Mouse (Mus musculus): ENCODE measurements around the gene Prtg. TPM values are rescaled to one million over a fixed set of nuclear protein-coding genes. Genes with fewer than 3 reads are reported as not detected.

Gene Prtg
- polyA plus RNA-seq (2014; fragmentation: Illumina TruSeq; extraction: RNeasy Lipid Tissue Mini Kit (QIAGEN cat#74804); ENCODE audit: low read depth, low replicate concordance) = 0.38 TPM

GRCm38 (mm10) chr9:72806731-72807419 is at the start of gene Prtg:
Gene Prtg (plus strand): TSS chr9:72806874.

GRCm38 (mm10) chr9:72925021-72925934 is 118.6 kb downstream of the Prtg start, which contains the start of gene Pygo1:
Gene Pygo1 (plus strand): TSS chr9:72925645.

GRCm38 (mm10) chr9:72958521-72959450 is 152.1 kb downstream of the Prtg start, which contains the start of the genes Dyx1c1 and Gm44503:
Gene Dyx1c1 (plus strand): TSS chr9:72958785.
Gene Gm44503 (plus strand): TSS chr9:72958852.

Other genes with a start within 250 kb of the Prtg start
- gene Nedd4, start 144.5 kb upstream of the Prtg start, polyA plus RNA-seq (2014; fragmentation: Illumina TruSeq; extraction: RNeasy Lipid Tissue Mini Kit (QIAGEN cat#74804); ENCODE audit: low read depth, low replicate concordance) = 81.2 TPM
- 1.5 TPM for gene Pygo1, start 118.8 kb downstream of the Prtg start, polyA plus RNA-seq (2014; fragmentation: Illumina TruSeq; extraction: RNeasy Lipid Tissue Mini Kit (QIAGEN cat#74804); ENCODE audit: low read depth, low replicate concordance)
- gene Dyx1c1, start 151.9 kb downstream of the Prtg start, polyA plus RNA-seq (2014; fragmentation: Illumina TruSeq; extraction: RNeasy Lipid Tissue Mini Kit (QIAGEN cat#74804); ENCODE audit: low read depth, low replicate concordance) = 44.3 TPM
- gene Gm44503, start 152.0 kb downstream of the Prtg start, polyA plus RNA-seq (2014; fragmentation: Illumina TruSeq; extraction: RNeasy Lipid Tissue Mini Kit (QIAGEN cat#74804); ENCODE audit: low read depth, low replicate concordance) = not detected
- 235 TPM for gene Ccpg1os, start 178.5 kb downstream of the Prtg start, polyA plus RNA-seq (2014; fragmentation: Illumina TruSeq; extraction: RNeasy Lipid Tissue Mini Kit (QIAGEN cat#74804); ENCODE audit: low read depth, low replicate concordance)
- 142 TPM for gene Ccpg1, start 178.6 kb downstream of the Prtg start, polyA plus RNA-seq (2014; fragmentation: Illumina TruSeq; extraction: RNeasy Lipid Tissue Mini Kit (QIAGEN cat#74804); ENCODE audit: low read depth, low replicate concordance)
- 4.3 TPM for gene Pigb, start 233.5 kb downstream of the Prtg start, polyA plus RNA-seq (2014; fragmentation: Illumina TruSeq; extraction: RNeasy Lipid Tissue Mini Kit (QIAGEN cat#74804); ENCODE audit: low read depth, low replicate concordance)
- 22.6 TPM for gene Rab27a, start 238.0 kb downstream of the Prtg start, polyA plus RNA-seq (2014; fragmentation: Illumina TruSeq; extraction: RNeasy Lipid Tissue Mini Kit (QIAGEN cat#74804); ENCODE audit: low read depth, low replicate concordance)